Mouse (Mus musculus): ENCODE measurements around the gene Tmem200c. TPM values are rescaled to one million over a fixed set of nuclear protein-coding genes. Genes with fewer than 3 reads are reported as not detected.

Gene Tmem200c
- total RNA-seq (2021), result 10 to 100 TPM; 16.8 to 18.4 TPM
- long read RNA-seq, experiment 1, result 0 reads
- long read RNA-seq, experiment 2, result 0 reads

GRCm38 (mm10) chr17:68826323-68826722 lies at the start of gene Tmem200c:
TSS of gene Tmem200c (plus strand) at chr17:68826623.
- no peak for DNase-seq (ENCODE audit: low spot score in 2 of 2)

- DNase-seq (ENCODE audit: low spot score in 2 of 2), result no peak
Observed at GRCm38 (mm10) chr17:68793741-68794140, 32.7 kb upstream of the Tmem200c start.

- no peak for DNase-seq (ENCODE audit: low spot score in 2 of 2)
Observed at GRCm38 (mm10) chr17:68836655-68837012, 10.2 kb downstream of the Tmem200c start.

GRCm38 (mm10) chr17:68837013-68837858 lies 10.8 kb downstream of the Tmem200c start:
- peak; percentile 40 to 57 for DNase-seq (ENCODE audit: low spot score in 2 of 2)

- peak; percentile 40 to 65 for DNase-seq (ENCODE audit: low spot score in 2 of 2)
Observed at GRCm38 (mm10) chr17:68837859-68838194, 11.4 kb downstream of the Tmem200c start.

- peak in 1 of 2 experiments; percentile 22 for DNase-seq (ENCODE audit: low spot score in 2 of 2)
Observed at GRCm38 (mm10) chr17:68839888-68840571, 13.6 kb downstream of the Tmem200c start.

GRCm38 (mm10) chr17:68840572-68840939 lies 14.1 kb downstream of the Tmem200c start:
- DNase-seq (ENCODE audit: low spot score in 2 of 2), result no peak

GRCm38 (mm10) chr17:68841097-68841891 lies 14.9 kb downstream of the Tmem200c start:
- peak; percentile 51 to 61 for DNase-seq (ENCODE audit: low spot score in 2 of 2)

GRCm38 (mm10) chr17:68841892-68842252 lies 15.4 kb downstream of the Tmem200c start:
- no peak for DNase-seq (ENCODE audit: low spot score in 2 of 2)

- no peak for DNase-seq (ENCODE audit: low spot score in 2 of 2)
Observed at GRCm38 (mm10) chr17:68845931-68846330, 19.5 kb downstream of the Tmem200c start.

- DNase-seq (ENCODE audit: low spot score in 2 of 2), result peak in 1 of 2 experiments; percentile 19
Observed at GRCm38 (mm10) chr17:68848739-68849138, 22.3 kb downstream of the Tmem200c start.

- no peak for DNase-seq (ENCODE audit: low spot score in 2 of 2)
Observed at GRCm38 (mm10) chr17:68852171-68852966, 25.9 kb downstream of the Tmem200c start.

GRCm38 (mm10) chr17:68864175-68864574 lies 37.8 kb downstream of the Tmem200c start:
- DNase-seq (ENCODE audit: low spot score in 2 of 2), result no peak

GRCm38 (mm10) chr17:68868439-68868838 lies 42.0 kb downstream of the Tmem200c start:
- DNase-seq (ENCODE audit: low spot score in 2 of 2), result peak; percentile 40 to 50

- DNase-seq (ENCODE audit: low spot score in 2 of 2), result no peak
Observed at GRCm38 (mm10) chr17:68874021-68874420, 47.6 kb downstream of the Tmem200c start.

GRCm38 (mm10) chr17:68875251-68875650 lies 48.8 kb downstream of the Tmem200c start:
- no peak for DNase-seq (ENCODE audit: low spot score in 2 of 2)

- DNase-seq (ENCODE audit: low spot score in 2 of 2), result no peak
Observed at GRCm38 (mm10) chr17:68875917-68876495, 49.6 kb downstream of the Tmem200c start.

GRCm38 (mm10) chr17:68881725-68882524 lies 55.5 kb downstream of the Tmem200c start:
- DNase-seq (ENCODE audit: low spot score in 2 of 2), result peak; percentile 65 to 69

GRCm38 (mm10) chr17:68883474-68884083 lies 57.2 kb downstream of the Tmem200c start:
- DNase-seq (ENCODE audit: low spot score in 2 of 2), result no peak

Data from left cerebral cortex, adult 18-20 months (tissue).